ENCODE assay signal across 16 mouse cellular contexts in the genomic region with DNA sequence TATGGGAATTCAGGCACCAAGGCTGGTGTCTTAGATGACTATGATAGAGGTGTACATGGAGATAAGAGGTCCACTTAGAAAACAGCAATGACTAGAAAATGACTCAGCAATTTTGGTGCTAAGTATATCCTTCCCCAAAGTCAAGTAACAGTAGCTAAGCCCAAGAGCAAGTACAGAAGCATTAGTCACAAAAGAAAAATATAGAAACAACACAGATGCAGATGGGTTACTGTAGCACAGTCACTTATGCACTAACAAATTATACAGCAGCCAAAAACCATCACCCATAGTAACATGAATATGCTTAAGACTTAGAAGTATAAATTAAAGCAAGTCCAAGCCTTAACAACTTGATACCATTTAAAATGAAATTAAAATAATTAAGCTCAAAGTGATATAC.
DNase-seq lines count a peak whose midpoint lies in the region; ATAC-seq and TF ChIP-seq lines count a peak whose summit lies in the region.
"Had no signal": no experiment of that assay in that cellular context is flagged by ENCODE, and none has a peak within 500 bp of the region (broad histone marks: within the 10 kb centered on the region; RNA-seq: fewer than 3 reads in every experiment).

No protein-coding gene starts in this region.

- H3K4me3 ChIP-seq in forebrain, postnatal 0 days (ENCODE audit: low read depth, low read length): no peak overlapping the region
- no peak overlapping the region for H3K4me3 ChIP-seq in forebrain, embryonic 11.5 days (ENCODE audit: low read depth, low read length)
- H3K4me3 ChIP-seq: embryonic facial prominence, embryonic 10.5 days; embryonic facial prominence, embryonic 12.5 days; forebrain, embryonic 12.5 days had no signal

- no peak for TF ChIP-seq CTCF in forebrain, postnatal 0 days (IDR thresholded peaks at IDR 0.05; ENCODE audit: low read depth)

- no peaks in the 10 kb centered on the region for H3K36me3 ChIP-seq in forebrain, postnatal 0 days (ENCODE audit: insufficient read depth)
- no peaks in the 10 kb centered on the region for H3K36me3 ChIP-seq in forebrain, embryonic 11.5 days (ENCODE audit: control insufficient read depth, insufficient read depth, low read length)
- H3K36me3 ChIP-seq: embryonic facial prominence, embryonic 10.5 days; embryonic facial prominence, embryonic 12.5 days; forebrain, embryonic 12.5 days had no signal

- no peak overlapping the region for H3K9ac ChIP-seq in forebrain, postnatal 0 days
- no peak overlapping the region for H3K9ac ChIP-seq in forebrain, embryonic 11.5 days (ENCODE audit: low read length)
- H3K9ac ChIP-seq: embryonic facial prominence, embryonic 12.5 days; forebrain, embryonic 12.5 days had no signal

- peak; percentile 45; the same call in 1 of the 2 replicates for ATAC-seq in forebrain, postnatal 0 days
- no peak for ATAC-seq in forebrain, embryonic 11.5 days (replicated peaks; ENCODE audit: low FRiP score)
- ATAC-seq: forebrain, embryonic 14.5 days; forebrain, embryonic 16.5 days had no signal

- no peak overlapping the region for H3K4me2 ChIP-seq in forebrain, postnatal 0 days (ENCODE audit: low read depth)
- no peak overlapping the region for H3K4me2 ChIP-seq in forebrain, embryonic 11.5 days (ENCODE audit: low read depth, low read length, severe bottlenecking)
- H3K4me2 ChIP-seq: embryonic facial prominence, embryonic 12.5 days; forebrain, embryonic 12.5 days had no signal

- no peaks in the 10 kb centered on the region for H3K4me1 ChIP-seq in forebrain, postnatal 0 days (ENCODE audit: insufficient read depth)
- H3K4me1 ChIP-seq in forebrain, embryonic 11.5 days (replicated peaks; ENCODE audit: control insufficient read depth, insufficient read depth, low read length): peaks cover 8% of the 10 kb centered on the region
- H3K4me1 ChIP-seq: embryonic facial prominence, embryonic 12.5 days had no signal

- no peak overlapping the region for H3K27ac ChIP-seq in forebrain, postnatal 0 days (ENCODE audit: low read depth, low read length)
- H3K27ac ChIP-seq in forebrain, embryonic 11.5 days (ENCODE audit: low read depth, low read length): no peak overlapping the region
- H3K27ac ChIP-seq: embryonic facial prominence, embryonic 10.5 days; embryonic facial prominence, embryonic 12.5 days; forebrain, embryonic 12.5 days had no signal

- no peaks in the 10 kb centered on the region for H3K9me3 ChIP-seq in forebrain, postnatal 0 days (ENCODE audit: low read length)
- H3K9me3 ChIP-seq in forebrain, embryonic 11.5 days (ENCODE audit: control insufficient read depth, low read length): no peaks in the 10 kb centered on the region
- H3K9me3 ChIP-seq: embryonic facial prominence, embryonic 10.5 days; embryonic facial prominence, embryonic 12.5 days; forebrain, embryonic 12.5 days had no signal

- no peak for DNase-seq in forebrain, postnatal 0 days
- no peak for DNase-seq in forebrain, embryonic 11.5 days (ENCODE audit: low spot score)
- DNase-seq in frontal cortex, adult 2 months (ENCODE audit: extremely low spot score in 1 of 2, low spot score in 1 of 2): peak; percentile 3 to 34
- DNase-seq in frontal cortex, postnatal 14 days (ENCODE audit: low spot score in 2 of 2): no peak
- DNase-seq in 416B (ENCODE audit: low read depth): peak; percentile 2
- DNase-seq in telencephalon, adult 2 months (ENCODE audit: low read depth, low spot score): peak; percentile 58
- no peak for DNase-seq in kidney, adult 8-10 months
- DNase-seq: cerebellum, adult 11-12 months; cerebellum, adult 2 months; cerebellum, adult 9-10 months; cerebellum, postnatal 25 days had no signal

- H3K27me3 ChIP-seq in forebrain, postnatal 0 days (ENCODE audit: insufficient read depth, low read length): no peaks in the 10 kb centered on the region
- H3K27me3 ChIP-seq in forebrain, embryonic 11.5 days (ENCODE audit: control insufficient read depth, insufficient read depth, low read length): no peaks in the 10 kb centered on the region
- H3K27me3 ChIP-seq: embryonic facial prominence, embryonic 12.5 days; forebrain, embryonic 12.5 days had no signal

Comparison
In these comparisons a context has a peak if more than half of its experiments do, and no peak if none do; other contexts are left out.
1. DNase-seq: peak in frontal cortex, adult 2 months (2 of 2), 416B (single experiment) and telencephalon, adult 2 months (single experiment); none in forebrain, postnatal 0 days (single experiment), forebrain, embryonic 11.5 days (single experiment), frontal cortex, postnatal 14 days (0 of 2) and kidney, adult 8-10 months (0 of 2).